ENCODE assay signal across 23 mouse cellular contexts in the genomic region with DNA sequence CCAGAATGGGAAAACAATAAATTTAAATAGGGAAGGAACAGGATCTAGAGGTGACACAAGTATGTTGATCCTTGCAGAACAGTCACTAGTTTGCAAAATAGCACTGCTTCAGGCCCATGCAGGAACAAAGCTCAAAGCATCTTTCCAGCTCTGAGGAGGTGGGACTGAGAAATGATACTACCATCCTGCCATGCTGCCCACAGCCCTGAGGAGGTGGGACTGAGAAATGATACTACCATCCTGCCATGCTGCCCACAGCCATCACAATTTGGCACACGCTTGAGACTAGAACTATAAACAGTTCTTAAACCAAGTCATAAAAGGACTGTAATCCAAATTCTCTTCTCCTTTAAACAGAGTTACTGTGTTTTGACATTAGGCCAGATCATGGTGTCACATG.
"Had no signal": no experiment of that assay in that cellular context is flagged by ENCODE, and none has a peak within 500 bp of the region (broad histone marks: within the 10 kb centered on the region; RNA-seq: fewer than 3 reads in every experiment).

No protein-coding gene starts in this region.

- H3K4me1 ChIP-seq: intestine, embryonic 15.5 days; kidney, embryonic 15.5 days; neural tube, embryonic 13.5 days had no signal

- H3K27me3 ChIP-seq: intestine, embryonic 15.5 days; kidney, embryonic 15.5 days; limb, embryonic 12.5 days; midbrain, embryonic 13.5 days; neural tube, embryonic 13.5 days had no signal

- H3K4me3 ChIP-seq: intestine, embryonic 15.5 days; kidney, embryonic 15.5 days; limb, embryonic 12.5 days; limb, embryonic 15.5 days; midbrain, embryonic 13.5 days; myocyte; neural tube, embryonic 13.5 days had no signal

- H3K9ac ChIP-seq: intestine, embryonic 15.5 days; kidney, embryonic 15.5 days; limb, embryonic 12.5 days; limb, embryonic 15.5 days; liver, embryonic 14.5 days; liver, postnatal 0 days; midbrain, embryonic 13.5 days; neural tube, embryonic 13.5 days had no signal

- H3K9me3 ChIP-seq: intestine, embryonic 15.5 days; kidney, embryonic 15.5 days; limb, embryonic 12.5 days; limb, embryonic 15.5 days; midbrain, embryonic 13.5 days; neural tube, embryonic 13.5 days had no signal

- DNase-seq: kidney, adult 11 months; kidney, adult 8-10 months; kidney, postnatal 10 days; kidney, postnatal 36 days; layer of hippocampus, postnatal 36 days; left cerebral cortex, postnatal 4 days; liver, postnatal 0 days; lung, postnatal 14 days; lung, postnatal 4 days; thymus, adult 2 months; thymus, postnatal 14 days; thymus, postnatal 4 days had no signal

- H3K4me2 ChIP-seq: intestine, embryonic 15.5 days; kidney, embryonic 15.5 days; limb, embryonic 12.5 days; limb, embryonic 15.5 days; liver, embryonic 11.5 days; midbrain, embryonic 13.5 days; neural tube, embryonic 13.5 days had no signal

- H3K36me3 ChIP-seq: intestine, embryonic 15.5 days; kidney, embryonic 15.5 days; limb, embryonic 12.5 days; limb, embryonic 15.5 days; midbrain, embryonic 13.5 days; neural tube, embryonic 13.5 days had no signal

- ATAC-seq: intestine, embryonic 15.5 days; liver, postnatal 0 days; midbrain, embryonic 13.5 days; midbrain, embryonic 16.5 days had no signal

- H3K27ac ChIP-seq: intestine, embryonic 15.5 days; kidney, embryonic 15.5 days; limb, embryonic 12.5 days; liver, embryonic 14.5 days; midbrain, embryonic 13.5 days; neural tube, embryonic 13.5 days; stomach, postnatal 0 days had no signal
